Mouse (Mus musculus) T-helper 2 cell (primary cell): ENCODE measurements around the gene Cys1.

Source experiments
- in situ Hi-C: fragments of 300-600 bp; cut with MboI, MseI; formaldehyde crosslinking; loops from one replicate; pipeline ENCODE4 v1.15.1; 2025; ENCODE audit warnings: high pct_unique_total_duplicates

The Cys1 gene

DNA sequence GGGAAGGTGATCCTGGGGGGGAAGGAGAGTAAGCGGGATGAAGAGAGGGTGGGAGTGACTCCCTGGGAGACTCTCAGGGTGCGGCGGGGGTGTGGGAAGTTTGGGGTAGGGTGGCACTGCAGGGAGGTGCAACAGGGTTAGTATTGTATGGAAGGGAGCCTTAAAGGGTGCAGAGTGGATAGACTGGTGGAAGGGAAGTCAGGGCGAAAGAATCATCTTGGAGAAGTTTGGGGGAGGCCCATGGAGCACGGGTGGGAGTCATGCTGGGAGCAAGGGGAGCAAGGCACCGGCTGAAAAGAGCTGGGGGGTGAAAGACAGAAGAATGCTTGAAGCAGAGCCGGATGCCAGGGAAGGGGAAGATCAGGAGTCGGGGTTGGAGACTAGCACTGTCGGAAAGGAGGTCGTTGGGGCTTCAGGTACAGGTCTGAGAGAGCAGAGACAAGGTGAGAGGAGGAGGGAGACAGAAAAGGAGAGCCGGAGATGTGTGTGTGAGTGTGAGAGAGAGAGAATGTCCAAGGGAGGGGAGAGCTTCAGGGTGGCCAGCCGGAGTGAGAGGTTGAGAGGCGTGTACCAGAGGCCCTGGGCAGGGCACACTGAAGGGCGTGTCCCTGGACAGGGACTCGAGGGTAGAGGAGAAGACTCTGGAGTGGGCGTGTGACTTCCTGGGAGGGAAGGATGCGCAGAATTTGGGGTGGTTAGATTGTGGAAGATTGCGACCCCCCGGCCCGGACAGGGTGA lies at the start of gene Cys1:
Gene Cys1, minus strand, starts transcription at position 528 of the 738 bp plus-strand sequence.
- in situ Hi-C loops = no loop called here

DNA sequence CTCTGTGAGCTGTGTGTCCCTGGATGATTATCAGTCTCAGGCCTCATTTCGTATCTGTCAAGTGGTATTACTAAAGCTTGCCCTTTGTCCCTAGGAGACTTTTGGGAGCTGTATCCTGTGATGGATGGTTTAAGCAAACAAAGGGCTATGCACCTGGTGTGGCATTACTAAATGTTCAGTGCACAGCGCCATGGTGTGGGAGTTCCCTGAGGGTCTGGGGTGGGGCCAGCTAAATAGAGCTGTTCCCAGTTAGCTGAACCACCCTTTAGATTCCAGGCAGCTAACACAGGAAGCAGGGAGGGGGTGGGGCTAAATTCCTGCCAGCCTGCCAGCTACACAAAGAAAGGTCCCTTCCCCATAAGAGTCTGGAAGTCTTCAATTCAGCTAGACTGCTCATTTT lies 42.8 kb upstream of the Cys1 start:
- in situ Hi-C loops = loop anchor here (5.0 kb wide), 1 partner anchor 213 kb away; no protein-coding TSS in a partner anchor

GRCm38 (mm10) chr12:24723859-24724258 lies 42.2 kb upstream of the Cys1 start:
- in situ Hi-C loops = loop anchor here (5.0 kb wide), 1 partner anchor 213 kb away; no protein-coding TSS in a partner anchor

GRCm38 (mm10) chr12:24723434-24723833 lies 41.8 kb upstream of the Cys1 start:
- in situ Hi-C loops = loop anchor here (5.0 kb wide), 1 partner anchor 214 kb away; no protein-coding TSS in a partner anchor

GRCm38 (mm10) chr12:24716721-24717301 lies 35.2 kb upstream of the Cys1 start:
- in situ Hi-C loops = no loop called here

GRCm38 (mm10) chr12:24715268-24715896 lies 33.8 kb upstream of the Cys1 start:
- in situ Hi-C loops = no loop called here

DNA sequence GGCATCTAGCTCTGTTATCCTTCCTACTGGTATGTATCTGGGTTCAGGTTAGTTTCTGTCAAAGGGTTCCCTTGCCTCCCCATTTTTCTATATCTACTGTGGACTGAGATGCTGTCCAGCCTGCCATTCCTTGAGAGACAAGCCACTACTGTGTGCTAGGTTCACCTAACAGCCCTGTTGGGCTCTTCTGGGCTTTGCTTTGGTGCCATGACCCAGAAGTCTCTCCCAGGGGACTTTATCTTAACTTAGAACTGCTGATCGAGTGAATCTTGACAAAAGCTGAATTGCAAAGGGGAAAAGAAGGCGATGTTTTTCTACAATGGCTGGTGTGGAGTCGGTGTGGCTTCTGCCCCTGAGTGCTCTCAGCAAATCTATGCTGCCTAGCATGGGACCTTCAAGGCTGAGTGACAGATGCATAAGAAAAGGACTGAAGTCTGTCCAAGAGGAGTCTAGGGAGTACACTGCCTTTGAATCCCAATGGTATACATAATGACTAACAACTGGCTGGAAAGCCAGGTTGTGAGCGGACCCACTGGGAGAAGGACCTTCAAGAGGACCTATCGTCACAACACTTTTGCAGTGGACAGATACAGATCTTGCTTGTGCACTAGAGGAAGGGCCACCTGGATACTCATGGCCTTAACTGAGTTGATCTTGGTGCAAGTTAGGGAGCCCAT lies 33.1 kb upstream of the Cys1 start:
- in situ Hi-C loops = no loop called here

DNA sequence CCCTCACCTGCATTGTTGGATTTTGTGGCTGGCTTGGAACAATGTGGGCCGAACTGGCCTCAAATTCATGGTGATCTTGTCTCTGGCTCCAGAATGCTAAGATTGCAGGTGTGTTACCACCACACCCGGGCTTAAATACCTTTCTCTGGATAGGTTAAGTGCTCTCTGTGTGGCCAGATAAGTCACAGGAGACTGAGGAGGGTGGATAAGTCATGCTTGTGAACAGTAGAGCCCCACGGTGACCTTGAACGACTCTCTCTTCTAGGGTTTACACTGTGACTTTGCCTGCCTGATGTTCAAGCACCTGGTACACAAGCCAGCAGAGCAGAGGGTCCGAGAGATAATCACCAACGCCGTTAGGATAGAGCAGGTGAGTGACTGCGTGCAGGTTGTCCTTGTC lies 30.8 kb upstream of the Cys1 start:
- in situ Hi-C loops = no loop called here

- in situ Hi-C loops = no loop called here
Observed at GRCm38 (mm10) chr12:24710672-24711071, 29.1 kb upstream of the Cys1 start.

- in situ Hi-C loops = no loop called here
Observed at GRCm38 (mm10) chr12:24709831-24710508, 28.4 kb upstream of the Cys1 start.

GRCm38 (mm10) chr12:24709409-24709808 lies 27.8 kb upstream of the Cys1 start:
- in situ Hi-C loops = no loop called here

GRCm38 (mm10) chr12:24708824-24709218 lies 27.2 kb upstream of the Cys1 start:
- in situ Hi-C loops = no loop called here

DNA sequence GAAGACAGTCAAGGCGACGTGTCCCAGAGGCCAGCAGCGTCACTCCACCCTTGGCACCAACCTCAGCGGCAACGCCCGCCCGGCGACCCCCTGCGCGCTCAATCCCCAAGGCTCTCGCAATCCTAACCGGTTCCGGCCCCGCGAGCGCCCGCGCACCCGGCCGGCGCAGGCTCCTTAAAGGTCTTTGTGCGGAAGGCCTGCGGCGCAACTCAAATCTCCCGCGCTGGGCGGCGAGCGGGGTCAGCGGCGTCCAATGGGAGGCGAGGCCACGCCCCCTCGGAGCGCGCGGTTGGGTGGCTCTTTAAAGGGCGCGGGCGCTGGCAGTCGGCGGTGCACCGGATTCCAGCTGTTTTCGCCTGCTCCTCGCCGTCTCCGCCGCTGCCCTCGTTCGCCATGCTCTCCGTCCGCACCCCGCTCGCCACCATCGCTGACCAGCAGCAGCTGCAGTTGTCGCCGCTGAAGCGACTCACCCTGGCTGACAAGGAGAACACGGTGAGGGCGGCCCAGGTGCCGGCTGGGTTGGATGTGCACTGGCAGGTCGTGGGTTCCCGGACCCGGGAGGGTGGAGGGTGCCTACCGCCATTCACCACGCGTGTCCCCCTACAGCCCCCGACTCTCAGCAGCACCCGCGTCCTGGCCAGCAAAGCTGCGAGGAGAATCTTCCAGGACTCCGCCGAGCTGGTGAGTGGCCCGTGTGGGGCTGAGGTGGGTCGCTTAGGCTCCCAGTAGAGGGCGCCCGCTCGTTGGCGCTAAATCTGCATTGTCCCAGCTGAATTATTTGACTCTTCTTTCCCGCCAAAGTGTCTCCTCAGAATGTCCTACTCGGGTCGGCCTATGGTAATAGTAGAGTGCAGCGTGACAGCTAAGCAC lies 26.6 kb upstream of the Cys1 start, which contains the start of gene Rrm2:
Gene Rrm2, plus strand, starts transcription at position 288 of the 870 bp plus-strand sequence.
- in situ Hi-C loops = no loop called here

DNA sequence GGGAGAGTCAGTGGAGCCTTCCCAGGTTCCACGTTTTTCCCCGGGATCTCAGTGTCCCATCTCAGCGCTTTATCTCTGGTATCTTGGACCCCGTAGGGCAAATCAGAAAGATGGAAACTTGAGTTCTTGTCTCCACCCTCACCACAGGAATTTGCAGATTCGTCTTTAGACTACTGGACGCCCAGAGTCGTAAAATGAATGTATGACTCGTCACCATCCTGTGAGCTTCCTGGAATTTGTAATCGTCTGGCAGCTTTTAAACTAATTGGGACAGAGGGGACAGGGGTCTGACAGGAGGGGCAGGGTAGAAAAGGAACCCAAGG lies 25.8 kb upstream of the Cys1 start:
- in situ Hi-C loops = no loop called here

DNA sequence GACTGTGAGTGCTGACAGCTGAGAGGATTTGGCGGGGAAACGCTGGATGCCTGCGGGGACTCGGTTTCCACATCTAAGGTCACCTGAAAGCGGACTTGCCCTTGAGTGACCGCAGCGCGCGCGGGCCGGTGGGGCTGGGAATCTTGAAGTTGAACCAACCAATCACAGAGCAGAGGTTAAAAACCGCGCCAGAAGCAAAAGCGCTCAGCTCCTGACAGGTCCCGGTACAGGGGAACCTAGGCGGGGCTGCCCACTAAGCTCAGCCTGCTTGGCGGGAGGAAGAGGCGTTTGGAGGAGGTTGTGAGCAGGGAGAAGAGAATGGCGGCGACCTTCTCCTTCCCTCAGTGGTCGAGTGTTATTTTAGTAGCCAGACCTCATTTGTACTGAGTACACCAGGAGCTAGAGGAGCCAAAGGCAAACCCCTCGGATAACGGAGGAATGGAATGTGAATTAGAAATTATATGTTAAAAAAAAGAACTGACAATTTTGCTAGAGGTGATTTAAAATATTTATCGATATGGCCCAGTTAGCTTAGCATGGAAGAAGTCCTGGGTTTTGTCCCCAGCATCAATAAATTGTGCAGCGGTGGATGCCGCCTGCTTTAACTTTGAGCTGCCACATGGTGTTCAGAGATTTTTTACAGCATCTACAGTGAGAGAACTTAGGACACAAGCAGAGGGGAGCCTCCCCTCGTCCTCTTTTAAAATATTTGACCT lies 25.3 kb upstream of the Cys1 start:
- in situ Hi-C loops = no loop called here

GRCm38 (mm10) chr12:24705502-24706263 lies 24.1 kb upstream of the Cys1 start:
- in situ Hi-C loops = no loop called here

DNA sequence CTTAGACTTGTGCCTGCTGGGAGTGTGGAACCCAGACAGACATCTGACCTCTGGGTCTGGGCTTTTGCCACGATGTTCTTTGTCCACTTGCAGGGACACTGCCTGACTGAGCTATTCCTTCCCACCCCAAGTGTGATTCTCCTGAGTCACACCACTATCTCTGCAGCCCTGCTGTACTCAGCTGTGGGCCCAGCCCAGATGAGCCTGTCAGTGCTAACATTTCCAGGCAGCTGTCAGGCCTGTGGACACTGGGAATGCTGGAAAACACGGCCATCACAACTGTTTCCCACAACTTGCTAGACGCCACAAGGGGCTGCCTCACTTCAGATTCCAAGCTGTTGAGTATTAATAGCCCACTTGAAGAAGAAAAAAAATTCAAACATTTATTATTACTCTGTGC lies 21.4 kb upstream of the Cys1 start:
- in situ Hi-C loops = loop anchor here (5.0 kb wide), 1 partner anchor 46 kb away; no protein-coding TSS in a partner anchor

DNA sequence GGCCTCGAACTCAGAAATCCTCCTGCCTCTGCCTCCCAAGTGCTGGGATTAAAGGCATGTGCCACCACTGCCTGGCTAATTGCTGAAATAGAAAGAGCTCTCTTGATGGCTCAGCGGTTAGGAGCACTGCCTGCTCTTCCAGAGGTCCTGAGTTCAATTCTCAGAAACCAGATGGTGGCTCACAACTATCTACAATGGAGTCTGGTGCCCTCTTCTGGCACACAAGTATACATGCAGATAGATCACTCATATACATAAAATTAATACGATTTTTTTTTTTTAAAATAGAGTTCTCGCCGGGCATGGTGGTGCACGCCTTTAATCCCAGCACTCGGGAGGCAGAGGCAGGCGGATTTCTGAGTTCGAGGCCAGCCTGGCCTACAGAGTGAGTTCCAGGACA lies 20.0 kb upstream of the Cys1 start:
- in situ Hi-C loops = loop anchor here (5.0 kb wide), 1 partner anchor 44 kb away; no protein-coding TSS in a partner anchor

DNA sequence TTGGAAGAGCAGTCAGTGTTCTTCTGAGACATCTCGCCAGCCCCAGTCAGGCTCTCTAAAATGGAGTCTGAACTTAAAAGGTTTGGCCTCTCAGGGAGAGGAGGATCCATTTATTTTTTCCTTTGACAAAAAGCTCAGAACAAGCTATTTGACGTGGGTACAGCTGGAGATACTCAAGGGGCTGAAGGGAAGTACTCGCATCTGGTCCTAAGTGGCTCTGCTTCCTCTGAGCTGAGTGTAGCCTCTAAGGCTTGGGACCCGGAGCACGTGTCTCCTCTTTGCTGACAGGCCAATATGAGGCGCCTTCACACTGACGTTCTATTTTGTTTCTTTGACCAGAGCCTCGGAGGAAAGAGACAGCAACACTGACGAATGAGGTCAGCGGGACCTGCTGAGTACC lies 18.0 kb upstream of the Cys1 start:
- in situ Hi-C loops = no loop called here
